Mouse (Mus musculus) small intestine, adult 2 months (tissue): ENCODE measurements around the gene Svop. TPM values are rescaled to one million over a fixed set of nuclear protein-coding genes. Genes with fewer than 3 reads are reported as not detected.
A peak's percentile ranks its signal among the peaks of the same experiment; 100 is the strongest.

ENCODE experiments used
- H3K27ac ChIP-seq: fragments of 200-500 bp; 2 replicates; pipeline ENCODE4 v1.5.1; 2012; ENCODE audit warnings: low read depth, low read length, control low read depth, inconsistent platforms; ENCODE audit not compliant: insufficient read depth
- H3K27me3 ChIP-seq: fragments of 200-500 bp; 2 replicates; pipeline ENCODE4 v1.6.1; 2012; ENCODE audit warnings: mild to moderate bottlenecking, moderate library complexity, low read length, inconsistent platforms; ENCODE audit not compliant: control insufficient read depth, insufficient read depth
- H3K36me3 ChIP-seq: fragments of 200-500 bp; 2 replicates; pipeline ENCODE4 v1.6.1; 2012; ENCODE audit warnings: mild to moderate bottlenecking, low read length, control low read depth, inconsistent platforms; ENCODE audit not compliant: control insufficient read depth, insufficient read depth
- H3K4me1 ChIP-seq: fragments of 200-500 bp; 2 replicates; pipeline ENCODE4 v1.6.1; 2012; ENCODE audit warnings: low read length, inconsistent platforms, mixed read lengths; ENCODE audit not compliant: control insufficient read depth, insufficient read depth, insufficient read length
- H3K4me3 ChIP-seq: fragments of 200-500 bp; 2 replicates; pipeline ENCODE4 v1.5.1; 2012; ENCODE audit warnings: low read depth, mild to moderate bottlenecking, control low read depth, inconsistent platforms, low read length, moderate library complexity
- CTCF ChIP-seq: fragments of 200-500 bp; IDR thresholded peaks from 2 replicates; pipeline ENCODE4 v1.5.1; 2012; ENCODE audit warnings: low read depth, mild to moderate bottlenecking, control low read depth, inconsistent platforms, low read length, moderate library complexity, mixed read lengths; ENCODE audit not compliant: insufficient replicate concordance, insufficient read length; ENCODE audit errors: extremely low read depth
- POLR2A ChIP-seq: fragments of 200-500 bp; IDR thresholded peaks from 2 replicates; pipeline ENCODE4 v1.6.1; 2012; ENCODE audit warnings: low read depth, mild to moderate bottlenecking, control low read depth, inconsistent platforms, low read length, moderate library complexity
- WGBS: fragments of 180-500 bp; shearing (Covaris S2); methylation state at CpG from one replicate; pipeline ENCODE4 v1.1.7; 2018; 5-methylcytosine and 5-hydroxymethylcytosine counted together
- polyA plus RNA-seq: library from polyadenylated mRNA; depleted of rRNA; stranded (reverse); fragments of >200 nt; gene quantifications from 2 replicates; pipeline ENCODE4 v1.2.3, GENCODE M21; 2012; rRNA removed

Gene Svop
- 0.15 and 0.42 TPM in 2 replicates for polyA plus RNA-seq

GRCm38 (mm10) chr5:114091057-114091807, at the start of gene Svop:
Svop (minus strand) TSS chr5:114091570.
- Histone ChIP-seq H3K27ac (no peak within 1 kb of the TSS), H3K4me3 (no peak within 1 kb of the TSS), H3K27me3 (0 out of 2 replicates have a peak, but pooled peaks cover 8% of the 10 kb centered on the region), H3K36me3 (no peaks in the 10 kb centered on the region), H3K4me1 (peaks cover 4% of the 10 kb centered on the region; the same call in 1 of the 2 replicates)
- TF ChIP-seq CTCF (no peak), POLR2A (no peak)
- WGBS = 4% methylated on average over 40 of the region's 40 CpGs

GRCm38 (mm10) chr5:114139175-114139574, 47.8 kb upstream of the Svop start:
- Histone ChIP-seq H3K4me1 (peaks cover 31% of the 10 kb centered on the region), H3K36me3 (peaks cover 3% of the 10 kb centered on the region; the same call in 1 of the 2 replicates), H3K4me3 (no peak overlapping the region; the same call in 1 of the 2 replicates), H3K27ac (peak overlapping the region; percentile 95), H3K27me3 (no peaks in the 10 kb centered on the region)
- TF ChIP-seq POLR2A (no peak), CTCF (no peak)
- 14% methylated on average over 9 of the region's 9 CpGs for WGBS

DNA sequence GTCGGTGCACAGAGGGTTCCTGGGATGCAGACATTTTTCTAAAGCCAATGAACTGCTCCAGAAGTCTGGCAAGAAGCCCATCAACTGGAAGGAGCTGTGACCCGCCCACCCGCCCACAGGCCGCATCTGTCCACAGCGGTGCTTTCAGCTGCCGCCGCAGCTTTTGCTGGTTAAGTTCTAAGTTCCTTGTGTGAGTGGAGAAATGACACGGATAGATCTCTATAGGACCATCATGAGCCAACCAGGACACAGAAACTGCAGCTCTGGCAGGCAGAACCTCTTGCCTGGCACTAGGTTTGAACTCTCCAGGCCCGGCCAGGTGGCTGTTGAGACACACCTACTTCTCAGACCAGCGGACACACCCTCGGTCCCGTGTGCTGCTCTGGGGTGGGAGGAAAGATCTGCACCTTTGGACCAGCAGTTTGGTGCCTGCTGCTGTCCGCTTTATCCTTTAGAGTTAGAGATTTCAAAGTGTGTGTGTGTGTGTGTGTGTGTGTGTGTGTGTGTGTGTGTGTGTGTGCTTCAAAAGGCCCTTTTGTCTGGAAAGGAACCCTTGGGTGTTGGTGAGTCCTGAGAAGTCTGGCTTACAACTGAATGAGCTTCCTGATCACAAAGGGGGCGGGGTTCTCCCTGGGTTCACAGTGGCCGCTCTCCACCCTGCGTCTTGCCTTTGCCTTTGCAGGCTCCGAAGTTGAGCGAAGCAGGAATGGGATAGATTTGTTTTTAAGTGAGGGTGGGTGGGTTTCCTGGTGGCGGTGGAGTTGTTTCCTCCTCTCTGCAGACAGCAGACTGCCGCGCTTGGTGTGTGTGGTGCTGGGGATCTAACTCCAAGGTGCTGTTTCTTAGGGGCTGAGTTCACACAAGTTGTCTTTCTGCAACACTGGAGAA, 47.2 kb upstream of the Svop start:
- Histone ChIP-seq H3K27ac (peak overlapping the region; percentile 95), H3K4me1 (peaks cover 32% of the 10 kb centered on the region), H3K36me3 (peaks cover 3% of the 10 kb centered on the region; the same call in 1 of the 2 replicates), H3K27me3 (no peaks in the 10 kb centered on the region), H3K4me3 (peak overlapping the region; percentile 38)
- 21% methylated on average over 21 of the region's 21 CpGs for WGBS
- no peak for TF ChIP-seq POLR2A
- peak; percentile 10; the same call in 1 of the 2 replicates for TF ChIP-seq CTCF

DNA sequence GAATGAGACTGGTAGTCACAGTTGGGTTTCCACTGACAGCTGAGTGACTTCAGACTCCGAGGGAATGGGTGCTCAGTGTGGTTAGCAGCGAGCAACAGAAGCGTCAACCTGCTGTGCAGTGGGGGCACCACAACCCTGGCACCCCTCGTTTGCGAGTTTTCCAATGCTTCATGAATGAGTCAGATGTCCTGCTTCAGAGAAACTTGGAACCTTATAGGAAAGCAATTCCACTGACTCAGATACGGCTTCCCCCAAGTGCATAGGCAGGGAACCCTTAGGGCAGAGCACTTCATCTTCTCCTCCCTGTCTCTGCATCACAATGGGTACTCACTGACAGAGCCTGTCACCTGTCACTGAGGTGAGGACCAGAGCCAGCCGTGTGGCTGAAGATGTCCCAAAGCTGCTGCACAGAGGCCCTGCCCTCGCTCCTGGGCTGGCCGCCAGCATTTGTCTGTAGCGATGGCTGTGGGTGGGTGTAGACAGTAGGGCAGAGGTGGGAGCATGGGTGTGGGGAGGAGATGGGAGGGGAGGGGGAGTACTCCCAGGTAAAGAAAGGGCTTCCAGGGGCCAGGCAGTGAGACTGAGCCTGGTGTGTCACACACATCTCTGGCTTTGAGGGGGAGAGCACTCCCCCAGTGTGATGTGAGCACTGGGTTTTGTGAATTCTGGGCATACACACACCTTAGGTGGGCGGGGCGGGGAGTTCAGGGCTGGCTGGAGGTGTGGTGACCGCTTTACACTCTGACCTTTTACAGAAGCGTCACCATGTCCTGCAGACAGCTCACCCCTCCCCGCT, 46.3 kb upstream of the Svop start:
- Histone ChIP-seq H3K4me3 (no peak overlapping the region), H3K36me3 (peaks cover 3% of the 10 kb centered on the region; the same call in 1 of the 2 replicates), H3K27me3 (no peaks in the 10 kb centered on the region), H3K27ac (peak overlapping the region; percentile 58), H3K4me1 (peaks cover 27% of the 10 kb centered on the region)
- no peak for TF ChIP-seq CTCF
- no peak for TF ChIP-seq POLR2A
- WGBS = 39% methylated on average over 15 of the region's 15 CpGs

- H3K4me1 ChIP-seq = peaks cover 24% of the 10 kb centered on the region
- no peak overlapping the region for H3K4me3 ChIP-seq
- H3K27me3 ChIP-seq = no peaks in the 10 kb centered on the region
- 83% methylated on average over 10 of the region's 10 CpGs for WGBS
- TF ChIP-seq CTCF (no peak), POLR2A (no peak)
- H3K36me3 ChIP-seq = peaks cover 3% of the 10 kb centered on the region; the same call in 1 of the 2 replicates
- H3K27ac ChIP-seq = no peak overlapping the region
These were observed 44.1 kb upstream of the Svop start for GRCm38 (mm10) chr5:114135516-114135915.

GRCm38 (mm10) chr5:114134091-114134534, 42.7 kb upstream of the Svop start:
- peak; percentile 66; the same call in 1 of the 2 replicates for TF ChIP-seq CTCF
- no peak for TF ChIP-seq POLR2A
- Histone ChIP-seq H3K36me3 (peaks cover 3% of the 10 kb centered on the region; the same call in 1 of the 2 replicates), H3K27me3 (no peaks in the 10 kb centered on the region), H3K27ac (no peak overlapping the region), H3K4me1 (peaks cover 23% of the 10 kb centered on the region), H3K4me3 (no peak overlapping the region)
- 22% methylated on average over 6 of the region's 6 CpGs for WGBS
